Mouse (Mus musculus): ENCODE results near the gene Sox15. TPM values are rescaled to one million over a fixed set of nuclear protein-coding genes. Genes with fewer than 3 reads are reported as not detected.

Gene Sox15
- total and polyA plus RNA-seq, 3 experiments, result 0.17 to 0.54 TPM; not detected in 1

GRCm38 (mm10) chr11:69665961-69666664 lies 11.0 kb downstream of the Sox15 start, which contains the start of gene Cd68:
Gene Cd68, minus strand, starts transcription at chr11:69666153.
- in situ Hi-C loops (cut with MboI; ENCODE audit: low pct_ligation_motif_present, low pct_unique_long_range_greater_than_20kb, low sequenced_read_pairs) (no loop called here), dilution Hi-C loops (cut with MboI; ENCODE audit: extremely low pct_ligation_motif_present, extremely low pct_unique_long_range_greater_than_20kb, low sequenced_read_pairs) (no loop called here)
- peaks cover 25 to 74% of the 10 kb centered on the region in 2 experiments for H3K4me1 ChIP-seq (ENCODE audit: control insufficient read depth in 1 of 2, insufficient read depth in 2 of 2)
- H3K27ac ChIP-seq (ENCODE audit: insufficient read depth, low read depth), result peak within 1 kb of the TSS; percentile 95
- peaks cover 49 to 61% of the 10 kb centered on the region in 2 experiments for H3K36me3 ChIP-seq (replicated peaks in 1 of 2; ENCODE audit: control insufficient read depth in 1 of 2, insufficient read depth in 1 of 2, low read length in 1 of 2)
- H3K9me3 ChIP-seq (replicated peaks; ENCODE audit: low read length), result no peaks in the 10 kb centered on the region
- peak within 1 kb of the TSS; percentile 65; the same call in 1 of the 2 replicates for H3K4me2 ChIP-seq (ENCODE audit: insufficient read depth, low read depth, poor library complexity, severe bottlenecking)
- H3K9ac ChIP-seq (ENCODE audit: insufficient read depth, low read depth), result peak within 1 kb of the TSS; percentile 6; the same call in 1 of the 2 replicates
- no peaks in the 10 kb centered on the region for H3K27me3 ChIP-seq (replicated peaks)
- H3K79me2 ChIP-seq (replicated peaks; ENCODE audit: control insufficient read depth, extremely low read depth, insufficient read depth, poor library complexity, severe bottlenecking), result peaks cover 50% of the 10 kb centered on the region
- DNase-seq (ENCODE audit: extremely low read depth), result peak; percentile 100
- TF ChIP-seq NELFE (IDR thresholded peaks at IDR 0.05; ENCODE audit: low read depth, low read length) (peak; percentile 37; the same call in 1 of the 2 replicates), POLR2A (IDR thresholded peaks at IDR 0.05; ENCODE audit: low read depth, low read length) (peak; percentile 85), RAD21 (IDR thresholded peaks at IDR 0.05; ENCODE audit: low read depth, low read length) (no peak), ETS1 (conservative IDR thresholded peaks at IDR 0.05; ENCODE audit: low read depth, low read length) (0 out of 2 replicates have a peak, but pooled peaks have one; percentile 68), MAZ (IDR thresholded peaks at IDR 0.05; ENCODE audit: low read depth, low read length) (no peak; the same call in 1 of the 2 replicates), NRF1 (IDR thresholded peaks at IDR 0.05; ENCODE audit: low read depth, low read length) (0 out of 2 replicates have a peak, but pooled peaks have one; percentile 7), KAT2A (IDR thresholded peaks at IDR 0.05; ENCODE audit: insufficient replicate concordance, low read length) (0 out of 2 replicates have a peak, but pooled peaks have one; percentile 39), CHD1 (IDR thresholded peaks at IDR 0.05; ENCODE audit: low read depth, low read length) (peak; percentile 34; the same call in 1 of the 2 replicates), JUN (IDR thresholded peaks at IDR 0.05; ENCODE audit: insufficient read depth, low read depth, low read length) (peak; percentile 60; the same call in 1 of the 2 replicates), JUND (conservative IDR thresholded peaks at IDR 0.05; ENCODE audit: low read depth, low read length) (no peak), ZNF384 (IDR thresholded peaks at IDR 0.05; ENCODE audit: low read depth, low read length) (peak; percentile 54; the same call in 1 of the 2 replicates), MEF2A (IDR thresholded peaks at IDR 0.05; ENCODE audit: borderline replicate concordance, low read depth, low read length) (peak; percentile 76), ELF1 (IDR thresholded peaks at IDR 0.05; ENCODE audit: low read depth, low read length) (peak; percentile 74), MAX (IDR thresholded peaks at IDR 0.05; ENCODE audit: low read length) (peak; percentile 83), MAFK (IDR thresholded peaks at IDR 0.05; ENCODE audit: insufficient replicate concordance, low read length) (peak; percentile 87), BHLHE40 (IDR thresholded peaks at IDR 0.05; ENCODE audit: low read depth, low read length) (peak; percentile 75), ZMIZ1 (IDR thresholded peaks at IDR 0.05; ENCODE audit: low read depth, low read length) (peak; percentile 93; the same call in 1 of the 2 replicates), SIN3A (IDR thresholded peaks at IDR 0.05; ENCODE audit: low read length) (peak; percentile 88), UBTF (IDR thresholded peaks at IDR 0.05; ENCODE audit: low read depth, low read length) (no peak), E2F4 (IDR thresholded peaks at IDR 0.05; ENCODE audit: insufficient replicate concordance, low read depth, low read length) (0 out of 2 replicates have a peak, but pooled peaks have one; percentile 52), CHD2 (IDR thresholded peaks at IDR 0.05; ENCODE audit: low read length) (peak; percentile 90), IRF4 (IDR thresholded peaks at IDR 0.05; ENCODE audit: low read depth, low read length) (peak; percentile 89), ZC3H11A (IDR thresholded peaks at IDR 0.05; ENCODE audit: low read depth, low read length) (no peak), MXI1 (IDR thresholded peaks at IDR 0.05; ENCODE audit: low read depth, low read length) (peak; percentile 77), POLR2AphosphoS2 (IDR thresholded peaks at IDR 0.05; ENCODE audit: low read depth, low read length) (peak; percentile 100), GABPA (IDR thresholded peaks at IDR 0.05; ENCODE audit: insufficient replicate concordance, low read depth, low read length) (no peak), USF2 (conservative IDR thresholded peaks at IDR 0.05; ENCODE audit: low read depth, low read length) (no peak; the same call in 1 of the 2 replicates), PAX5 (IDR thresholded peaks at IDR 0.05; ENCODE audit: low read length) (no peak), MYC (IDR thresholded peaks at IDR 0.05; ENCODE audit: low read depth, low read length) (peak; percentile 88), CTCF (conservative IDR thresholded peaks at IDR 0.05 in 1 of 2, IDR thresholded peaks at IDR 0.05 in 1 of 2; ENCODE audit: low read depth in 2 of 2, low read length in 2 of 2) (no peak), RCOR1 (conservative IDR thresholded peaks at IDR 0.05; ENCODE audit: low read depth, low read length) (peak; percentile 76), TCF12 (IDR thresholded peaks at IDR 0.05; ENCODE audit: low read depth, low read length) (peak; percentile 57; the same call in 1 of the 2 replicates), EP300 (IDR thresholded peaks at IDR 0.05; ENCODE audit: low read length) (peak; percentile 83), SMC3 (IDR thresholded peaks at IDR 0.05; ENCODE audit: low read depth, low read length) (no peak; the same call in 1 of the 2 replicates), TBP (conservative IDR thresholded peaks at IDR 0.05; ENCODE audit: low read depth, low read length) (peak; percentile 65; the same call in 1 of the 2 replicates), ZKSCAN1 (IDR thresholded peaks at IDR 0.05; ENCODE audit: borderline replicate concordance, low read depth, low read length) (no peak), USF1 (IDR thresholded peaks at IDR 0.05; ENCODE audit: low read depth, low read length) (peak; percentile 36), HCFC1 (IDR thresholded peaks at IDR 0.05; ENCODE audit: low read depth, low read length) (peak; percentile 57)
- peak within 1 kb of the TSS; percentile 42 to 70 (median 66) for H3K4me3 ChIP-seq (replicated peaks in 1 of 3; ENCODE audit: low read depth in 2 of 3, low read length in 2 of 3, poor library complexity in 1 of 3)
